Mouse (Mus musculus) CH12.LX (cell line): ENCODE data around the gene Lrrc39. TPM values are rescaled to one million over a fixed set of nuclear protein-coding genes. Genes with fewer than 3 reads are reported as not detected.

Experiments
- DNase-seq: peaks from one replicate; pipeline ENCODE4 v3.0.0-alpha.2; 2013; ENCODE audit errors: extremely low read depth
- H3K27ac ChIP-seq: 2 replicates; pipeline ENCODE4 v1.5.1; 2012; ENCODE audit warnings: low read depth, mild to moderate bottlenecking, control low read depth, moderate library complexity; ENCODE audit not compliant: insufficient read depth
- H3K27me3 ChIP-seq: replicated peaks from 2 replicates; pipeline ENCODE3; 2012; ENCODE audit warnings: inconsistent platforms
- H3K36me3 ChIP-seq, 2 experiments: replicated peaks in 1 of 2; 2 replicates each; pipeline versions ENCODE3 to v1.6.1; 2012; ENCODE audit warnings: inconsistent platforms in 1 of 2, low read length in 1 of 2, mild to moderate bottlenecking in 1 of 2, mixed read lengths in 1 of 2, moderate library complexity in 1 of 2; ENCODE audit not compliant: control insufficient read depth in 1 of 2, insufficient read depth in 1 of 2
- H3K4me1 ChIP-seq, 2 experiments: 2 replicates each; pipeline ENCODE4 v1.6.1; 2012; ENCODE audit warnings: inconsistent platforms in 1 of 2, moderate library complexity in 1 of 2; ENCODE audit not compliant: insufficient read depth in 2 of 2, control insufficient read depth in 1 of 2
- H3K4me2 ChIP-seq: 2 replicates; pipeline ENCODE4 v1.6.1; 2012; ENCODE audit warnings: low read depth, mild to moderate bottlenecking, control low read depth; ENCODE audit not compliant: poor library complexity, insufficient read depth, severe bottlenecking
- H3K4me3 ChIP-seq, 3 experiments: fragments of 150-350 bp in 1 of 3; sonication (generic) in 1 of 3; replicated peaks in 1 of 3; 2 replicates each; pipeline versions ENCODE3 to v1.5.1; 2011 to 2012; ENCODE audit warnings: low read depth in 2 of 3, low read length in 2 of 3, mild to moderate bottlenecking in 2 of 3, moderate library complexity in 2 of 3, control low read depth in 1 of 3, improper control_type of control experiment in 1 of 3, inconsistent platforms in 1 of 3, mixed read lengths in 1 of 3; ENCODE audit not compliant: poor library complexity in 1 of 3
- H3K79me2 ChIP-seq: replicated peaks from 2 replicates; pipeline ENCODE4 v1.6.1; 2012; ENCODE audit warnings: mild to moderate bottlenecking, moderate library complexity; ENCODE audit not compliant: control insufficient read depth, poor library complexity, insufficient read depth, severe bottlenecking; ENCODE audit errors: extremely low read depth
- H3K9ac ChIP-seq: 2 replicates; pipeline ENCODE4 v1.6.1; 2012; ENCODE audit warnings: low read depth, mild to moderate bottlenecking, control low read depth, moderate library complexity; ENCODE audit not compliant: insufficient read depth
- H3K9me3 ChIP-seq: replicated peaks from 2 replicates; pipeline ENCODE3; 2012; ENCODE audit warnings: low read length, inconsistent platforms, mixed read lengths
- CHD1 ChIP-seq: IDR thresholded peaks from 2 replicates; pipeline ENCODE4 v1.6.1; 2012; ENCODE audit warnings: low read depth, low read length, improper control_type of control experiment, inconsistent platforms
- CHD2 ChIP-seq: IDR thresholded peaks from 2 replicates; pipeline ENCODE4 v1.6.1; 2011; ENCODE audit warnings: low read length, improper control_type of control experiment
- CTCF ChIP-seq, 2 experiments: IDR thresholded peaks in 1 of 2; conservative IDR thresholded peaks in 1 of 2; 2 replicates each; pipeline ENCODE4 v1.5.1; 2011 to 2012; ENCODE audit warnings: low read depth in 2 of 2, low read length in 2 of 2, improper control_type of control experiment in 1 of 2, inconsistent platforms in 1 of 2, mild to moderate bottlenecking in 1 of 2, moderate library complexity in 1 of 2
- EP300 ChIP-seq: IDR thresholded peaks from 2 replicates; pipeline ENCODE4 v1.6.1; 2011; ENCODE audit warnings: low read length, improper control_type of control experiment
- HCFC1 ChIP-seq: IDR thresholded peaks from 2 replicates; pipeline ENCODE4 v1.6.1; 2012; ENCODE audit warnings: low read depth, mild to moderate bottlenecking, inconsistent platforms, low read length, improper control_type of control experiment
- JUN ChIP-seq: IDR thresholded peaks from 2 replicates; pipeline ENCODE4 v1.6.1; 2011; ENCODE audit warnings: low read depth, mild to moderate bottlenecking, low read length, improper control_type of control experiment, moderate library complexity; ENCODE audit not compliant: insufficient read depth
- MAZ ChIP-seq: IDR thresholded peaks from 2 replicates; pipeline ENCODE4 v1.6.1; 2012; ENCODE audit warnings: low read depth, mild to moderate bottlenecking, inconsistent platforms, low read length, improper control_type of control experiment, moderate library complexity
- MYC ChIP-seq: IDR thresholded peaks from 2 replicates; pipeline ENCODE4 v1.6.1; 2011; ENCODE audit warnings: low read depth, mild to moderate bottlenecking, improper control_type of control experiment, low read length
- POLR2AphosphoS2 ChIP-seq: IDR thresholded peaks from 2 replicates; pipeline ENCODE4 v1.6.1; 2011; ENCODE audit warnings: low read depth, low read length, improper control_type of control experiment
- RAD21 ChIP-seq: IDR thresholded peaks from 2 replicates; pipeline ENCODE4 v1.6.1; 2011; ENCODE audit warnings: low read depth, mild to moderate bottlenecking, low read length, improper control_type of control experiment, moderate library complexity
- SIN3A ChIP-seq: IDR thresholded peaks from 2 replicates; pipeline ENCODE4 v1.6.1; 2012; ENCODE audit warnings: low read length, improper control_type of control experiment, inconsistent platforms
- SMC3 ChIP-seq: IDR thresholded peaks from 2 replicates; pipeline ENCODE4 v1.6.1; 2011; ENCODE audit warnings: low read depth, low read length, improper control_type of control experiment
- TBP ChIP-seq: conservative IDR thresholded peaks from 2 replicates; pipeline ENCODE4 v1.6.1; 2011; ENCODE audit warnings: low read depth, low read length, improper control_type of control experiment
- TCF12 ChIP-seq: IDR thresholded peaks from 2 replicates; pipeline ENCODE4 v1.6.1; 2014; ENCODE audit warnings: low read depth, mild to moderate bottlenecking, inconsistent platforms, low read length, improper control_type of control experiment
- ZC3H11A ChIP-seq: IDR thresholded peaks from 2 replicates; pipeline ENCODE4 v1.6.1; 2012; ENCODE audit warnings: low read depth, mild to moderate bottlenecking, inconsistent platforms, low read length, improper control_type of control experiment
- dilution Hi-C: fragments of 300-500 bp; cut with MboI; formaldehyde crosslinking; loops from 2 replicates; pipeline ENCODE4 v1.14.3; 2020; ENCODE audit warnings: low sequenced_read_pairs; ENCODE audit not compliant: extremely low pct_unique_long_range_greater_than_20kb, extremely low pct_ligation_motif_present
- in situ Hi-C: fragments of 300-500 bp; cut with MboI; formaldehyde crosslinking; loops from 3 replicates; pipeline ENCODE4 v1.14.3; 2019; ENCODE audit warnings: low sequenced_read_pairs, low pct_ligation_motif_present, low pct_unique_long_range_greater_than_20kb, mixed read lengths
- polyA plus RNA-seq: library from polyadenylated mRNA; unstranded; fragments of >175 nt; gene quantifications from 2 replicates; pipeline ENCODE4 v1.2.1, GENCODE M21; 2012; ENCODE audit warnings: low read depth; ENCODE audit not compliant: insufficient read length
- total RNA-seq, 2 experiments: library from RNA; depleted of rRNA; stranded (reverse); fragments of 300-350 nt in 1 of 2; fragments of >200 nt in 1 of 2; gene quantifications; 2 replicates each; pipeline ENCODE4 v1.2.3; 2012 to 2014

Gene Lrrc39
- total and polyA plus RNA-seq, 3 experiments: 0.42 to 0.69 TPM; not detected in 1

DNA sequence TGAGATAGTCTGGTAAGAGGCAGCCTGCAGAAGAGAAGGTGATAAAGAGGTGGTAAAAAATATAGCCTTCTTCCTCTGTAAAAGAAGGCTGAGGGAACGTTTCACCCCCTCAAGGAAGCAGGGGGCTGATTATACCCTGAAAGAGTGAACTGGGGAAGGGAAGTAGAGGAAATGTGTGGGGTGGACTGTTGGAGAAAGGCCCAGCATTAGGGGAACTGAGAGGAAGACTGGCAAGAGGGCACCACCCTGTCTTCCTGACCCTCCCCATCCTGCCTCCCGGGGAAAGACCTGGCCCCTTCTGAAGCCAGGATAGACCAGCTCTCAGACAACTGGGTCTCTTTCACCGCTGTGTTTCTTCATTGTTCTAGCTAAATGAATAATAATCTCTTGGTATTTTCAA lies 20.2 kb upstream of the Lrrc39 start:
- DNase-seq: no peak
- in situ Hi-C loops: no loop called here
- dilution Hi-C loops: no loop called here
- no peak overlapping the region for H3K9ac ChIP-seq
- H3K4me3 ChIP-seq: no peak overlapping the region
- no peaks in the 10 kb centered on the region for H3K9me3 ChIP-seq
- no peaks in the 10 kb centered on the region for H3K79me2 ChIP-seq
- peaks cover 0 to 31% of the 10 kb centered on the region in 2 experiments; a peak in 2 of 4 replicates for H3K4me1 ChIP-seq
- H3K4me2 ChIP-seq: no peak overlapping the region
- peaks cover 62 to 87% of the 10 kb centered on the region in 2 experiments for H3K36me3 ChIP-seq
- no peak for TF ChIP-seq HCFC1
- no peak for TF ChIP-seq MYC
- no peak for TF ChIP-seq CHD2
- TF ChIP-seq SIN3A: no peak
- TF ChIP-seq MAZ: no peak
- TF ChIP-seq RAD21: no peak
- TF ChIP-seq JUN: no peak
- TF ChIP-seq CHD1: no peak
- TF ChIP-seq TBP: no peak
- TF ChIP-seq CTCF (conservative IDR thresholded peaks at IDR 0.05 in 1 of 2, IDR thresholded peaks at IDR 0.05 in 1 of 2; ENCODE audit: low read depth in 2 of 2, low read length in 2 of 2): no peak
- TF ChIP-seq POLR2AphosphoS2: no peak
- TF ChIP-seq SMC3: no peak
- TF ChIP-seq TCF12: no peak
- TF ChIP-seq ZC3H11A: no peak
- H3K27ac ChIP-seq: no peak overlapping the region
- H3K27me3 ChIP-seq: no peaks in the 10 kb centered on the region

DNA sequence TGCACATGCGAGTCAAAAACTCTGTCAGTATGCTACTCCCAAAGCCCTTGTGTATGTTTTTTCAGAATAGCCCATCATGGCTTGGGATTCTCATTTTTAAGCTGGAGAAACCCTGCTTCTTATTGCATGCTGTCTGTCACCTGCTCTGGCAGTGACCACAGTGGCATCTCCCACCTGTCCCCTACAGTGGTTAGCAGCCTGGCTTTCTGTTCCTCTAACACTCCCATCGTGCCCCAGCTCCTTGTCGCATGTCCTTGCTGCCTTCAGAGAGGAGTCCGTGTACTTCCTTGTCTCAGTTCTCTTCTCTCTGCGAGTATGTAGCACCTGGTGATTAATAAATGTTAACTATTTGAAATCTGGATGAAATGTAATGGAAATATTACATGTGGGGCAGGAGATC lies 15.3 kb upstream of the Lrrc39 start:
- in situ Hi-C loops: no loop called here
- DNase-seq: peak; percentile 43
- H3K4me2 ChIP-seq: no peak overlapping the region
- no peaks in the 10 kb centered on the region for H3K9me3 ChIP-seq
- no peak overlapping the region for H3K4me3 ChIP-seq
- peaks cover 0 to 26% of the 10 kb centered on the region in 2 experiments; a peak in 2 of 4 replicates for H3K4me1 ChIP-seq
- no peaks in the 10 kb centered on the region for H3K79me2 ChIP-seq
- H3K27ac ChIP-seq: no peak overlapping the region
- dilution Hi-C loops: no loop called here
- no peak overlapping the region for H3K9ac ChIP-seq
- H3K27me3 ChIP-seq: no peaks in the 10 kb centered on the region
- TF ChIP-seq EP300 (0 out of 2 replicates have a peak, but pooled peaks have one; percentile 20), SMC3 (no peak), CHD2 (no peak)
- peaks cover 39 to 70% of the 10 kb centered on the region in 2 experiments for H3K36me3 ChIP-seq
